Mouse (Mus musculus) neural tube, embryonic 13.5 days (tissue): ENCODE results near the gene Ivl. TPM values are rescaled to one million over a fixed set of nuclear protein-coding genes. Genes with fewer than 3 reads are reported as not detected.

ENCODE experiments used
- ATAC-seq: fragments of 200-750 bp; cut with Nextera tagmentation; 2 replicates; pipeline ENCODE4 v1.8.0; 2017; ENCODE audit warnings: low read depth, mild to moderate bottlenecking, moderate TSS enrichment, moderate library complexity
- H3K27ac ChIP-seq: fragments of 300-500 bp; sonication (generic); replicated peaks from 2 replicates; pipeline ENCODE4 v1.5.1; 2015; ENCODE audit warnings: moderate library complexity, mild to moderate bottlenecking, inconsistent platforms
- H3K27me3 ChIP-seq: fragments of 300-500 bp; sonication (generic); 2 replicates; pipeline ENCODE4 v1.6.1; 2015; ENCODE audit warnings: mild to moderate bottlenecking, inconsistent platforms
- H3K36me3 ChIP-seq: fragments of 300-500 bp; sonication (generic); 2 replicates; pipeline ENCODE4 v1.6.1; 2015; ENCODE audit warnings: mild to moderate bottlenecking, inconsistent platforms
- H3K4me1 ChIP-seq: fragments of 300-500 bp; sonication (generic); replicated peaks from 2 replicates; pipeline ENCODE4 v1.6.1; 2015; ENCODE audit warnings: inconsistent platforms
- H3K4me2 ChIP-seq: fragments of 300-500 bp; sonication (generic); 2 replicates; pipeline ENCODE4 v1.6.1; 2015; ENCODE audit warnings: inconsistent platforms, mild to moderate bottlenecking, moderate library complexity
- H3K4me3 ChIP-seq: fragments of 300-500 bp; sonication (generic); 2 replicates; pipeline ENCODE4 v1.5.1; 2015; ENCODE audit warnings: mild to moderate bottlenecking, inconsistent platforms
- H3K9ac ChIP-seq: fragments of 300-500 bp; sonication (generic); 2 replicates; pipeline ENCODE4 v1.6.1; 2015; ENCODE audit warnings: moderate library complexity, mild to moderate bottlenecking, inconsistent platforms
- H3K9me3 ChIP-seq: fragments of 300-500 bp; sonication (generic); 2 replicates; pipeline ENCODE4 v1.6.1; 2016; ENCODE audit warnings: inconsistent platforms
- WGBS: fragments of 180-500 bp; shearing (Covaris S2); methylation state at CpG from one replicate; pipeline ENCODE4 v1.1.7; 2015; 5-methylcytosine and 5-hydroxymethylcytosine counted together
- polyA plus RNA-seq: library from polyadenylated mRNA; unstranded; fragments of >200 nt; fragmentation: Nextera tagmentation; extraction: Ambion mirVana; gene quantifications from 2 replicates; pipeline ENCODE4 v1.2.1, GENCODE M21; 2015

The Ivl gene
- not detected in 2 replicates for polyA plus RNA-seq

DNA sequence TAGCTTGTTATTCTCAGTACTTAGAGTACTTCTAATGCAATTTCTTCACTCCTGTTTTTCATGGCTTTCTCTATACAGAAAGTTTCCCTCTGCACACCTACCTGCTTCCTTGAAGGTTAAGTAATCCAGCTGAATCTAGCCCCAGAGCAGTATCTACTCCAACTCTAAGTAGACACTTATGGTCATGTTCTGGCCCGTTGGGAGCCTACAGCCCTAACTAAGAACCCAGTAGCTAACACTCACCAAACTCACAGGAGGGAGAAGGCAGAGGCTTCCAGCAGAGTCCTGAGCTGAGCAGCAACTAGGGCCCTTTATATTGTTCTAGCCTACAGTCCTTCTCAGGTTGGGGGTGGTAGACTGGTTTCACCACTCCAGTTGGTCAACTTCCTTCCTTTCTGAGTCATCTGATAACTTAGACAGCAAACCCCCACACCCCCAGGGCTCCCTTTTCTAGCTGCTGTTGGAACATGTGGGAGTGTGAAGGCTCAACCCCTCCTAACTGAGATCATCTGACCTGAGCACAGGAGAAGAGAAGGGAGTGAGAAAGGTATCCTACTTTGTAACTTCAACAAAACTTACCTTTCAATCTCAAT lies at the start of gene Ivl:
Ivl (minus strand) TSS at position 287 of the 593 bp plus-strand sequence.
- Histone ChIP-seq H3K4me1 (no peaks in the 10 kb centered on the region), H3K4me2 (no peak within 1 kb of the TSS), H3K36me3 (no peaks in the 10 kb centered on the region), H3K27me3 (no peaks in the 10 kb centered on the region), H3K9me3 (no peaks in the 10 kb centered on the region), H3K9ac (no peak within 1 kb of the TSS), H3K4me3 (no peak within 1 kb of the TSS), H3K27ac (no peak within 1 kb of the TSS)
- 76% methylated on average over 1 of the region's 1 CpGs for WGBS
- no peak for ATAC-seq

DNA sequence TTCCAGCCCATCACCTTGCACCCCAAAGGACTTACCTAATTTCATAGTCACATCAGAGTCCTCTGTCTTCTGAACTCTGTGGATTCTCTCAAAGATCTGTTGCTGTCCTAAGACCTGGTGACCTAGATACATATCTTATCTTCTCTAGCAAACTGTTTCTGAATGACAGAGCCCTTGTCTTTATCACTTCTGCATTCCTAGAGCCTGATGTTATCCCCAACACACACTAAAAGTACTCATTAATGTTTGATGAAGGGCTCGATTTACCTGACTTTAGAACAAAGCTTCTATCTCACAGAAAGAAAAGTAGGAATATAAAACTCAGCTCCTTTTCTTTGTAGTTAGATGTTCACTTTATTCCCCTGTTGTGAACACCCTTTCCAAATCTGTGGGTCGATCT lies 48.0 kb upstream of the Ivl start, which contains the start of gene Lce6a:
Lce6a (minus strand) TSS at position 101 of the 400 bp plus-strand sequence.
- ATAC-seq: no peak
- H3K4me3 ChIP-seq: no peak within 1 kb of the TSS
- H3K9me3 ChIP-seq: no peaks in the 10 kb centered on the region
- no peaks in the 10 kb centered on the region for H3K36me3 ChIP-seq
- H3K4me1 ChIP-seq: no peaks in the 10 kb centered on the region
- WGBS: 93% methylated on average over 2 of the region's 2 CpGs
- no peak within 1 kb of the TSS for H3K4me2 ChIP-seq
- no peak within 1 kb of the TSS for H3K9ac ChIP-seq
- no peak within 1 kb of the TSS for H3K27ac ChIP-seq
- H3K27me3 ChIP-seq: no peaks in the 10 kb centered on the region

GRCm38 (mm10) chr3:92609804-92610203 lies 36.3 kb upstream of the Ivl start:
- Histone ChIP-seq H3K27ac (no peak overlapping the region), H3K9ac (no peak overlapping the region), H3K4me2 (no peak overlapping the region), H3K36me3 (no peaks in the 10 kb centered on the region), H3K4me1 (no peaks in the 10 kb centered on the region), H3K9me3 (no peaks in the 10 kb centered on the region), H3K27me3 (no peaks in the 10 kb centered on the region), H3K4me3 (no peak overlapping the region)
- WGBS: 85% methylated on average over 1 of the region's 1 CpGs
- no peak for ATAC-seq

DNA sequence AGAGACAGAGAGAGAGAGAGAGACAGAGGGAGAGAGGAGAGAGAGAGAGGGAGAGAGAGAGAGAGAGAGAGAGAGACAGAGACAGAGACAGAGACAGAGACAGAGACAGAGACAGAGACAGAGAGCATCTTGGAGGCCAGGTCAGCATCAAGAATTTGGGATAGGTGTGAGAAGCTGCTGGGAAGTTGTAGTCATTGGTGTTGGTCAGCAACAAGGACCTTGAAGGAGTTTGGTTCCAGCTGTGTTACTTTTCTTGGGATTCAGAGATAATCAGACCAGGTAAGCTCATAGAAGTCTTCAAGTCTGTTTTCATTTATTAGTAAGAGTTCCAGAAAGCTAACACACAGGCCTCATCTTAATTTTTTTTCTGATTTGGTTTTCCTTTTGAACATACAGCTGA lies 33.9 kb upstream of the Ivl start, which contains the start of gene 2210017I01Rik:
2210017I01Rik (minus strand) TSS at position 101 of the 400 bp plus-strand sequence.
- H3K4me2 ChIP-seq: no peak within 1 kb of the TSS
- no peaks in the 10 kb centered on the region for H3K4me1 ChIP-seq
- H3K9ac ChIP-seq: no peak within 1 kb of the TSS
- H3K4me3 ChIP-seq: no peak within 1 kb of the TSS
- no peak within 1 kb of the TSS for H3K27ac ChIP-seq
- no peaks in the 10 kb centered on the region for H3K36me3 ChIP-seq
- ATAC-seq: no peak
- H3K9me3 ChIP-seq: no peaks in the 10 kb centered on the region
- H3K27me3 ChIP-seq: no peaks in the 10 kb centered on the region

DNA sequence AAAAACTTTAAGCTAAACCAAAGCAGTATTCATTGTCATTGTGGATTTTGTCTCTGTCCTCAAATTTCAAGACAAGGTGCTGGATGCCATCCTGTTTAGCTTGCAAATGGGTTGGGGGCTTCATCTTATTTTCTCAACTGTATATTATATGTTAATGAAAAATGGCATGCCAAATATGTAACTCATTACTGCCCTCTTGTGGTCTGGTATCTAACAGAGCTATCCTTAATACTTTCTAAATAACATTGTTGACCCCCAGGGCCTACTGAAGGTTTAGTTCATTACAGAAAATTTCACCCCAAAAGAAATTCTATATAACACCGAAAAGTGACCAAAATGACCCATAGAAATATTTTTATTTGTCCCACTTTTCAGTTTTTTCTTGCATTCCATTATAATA lies 28.6 kb upstream of the Ivl start:
- peaks cover 5% of the 10 kb centered on the region for H3K9me3 ChIP-seq
- no peak for ATAC-seq
- no peak overlapping the region for H3K4me3 ChIP-seq
- H3K36me3 ChIP-seq: no peaks in the 10 kb centered on the region
- H3K27me3 ChIP-seq: no peaks in the 10 kb centered on the region
- H3K4me1 ChIP-seq: no peaks in the 10 kb centered on the region
- H3K27ac ChIP-seq: no peak overlapping the region
- 46% methylated on average over 1 of the region's 1 CpGs for WGBS
- no peak overlapping the region for H3K9ac ChIP-seq
- no peak overlapping the region for H3K4me2 ChIP-seq

GRCm38 (mm10) chr3:92600456-92600855 lies 26.9 kb upstream of the Ivl start:
- 52% methylated on average over 1 of the region's 1 CpGs for WGBS
- H3K4me1 ChIP-seq: no peaks in the 10 kb centered on the region
- no peak overlapping the region for H3K9ac ChIP-seq
- no peak for ATAC-seq
- no peaks in the 10 kb centered on the region for H3K27me3 ChIP-seq
- peaks cover 5% of the 10 kb centered on the region for H3K9me3 ChIP-seq
- no peak overlapping the region for H3K4me3 ChIP-seq
- no peak overlapping the region for H3K4me2 ChIP-seq
- H3K27ac ChIP-seq: no peak overlapping the region
- no peaks in the 10 kb centered on the region for H3K36me3 ChIP-seq

DNA sequence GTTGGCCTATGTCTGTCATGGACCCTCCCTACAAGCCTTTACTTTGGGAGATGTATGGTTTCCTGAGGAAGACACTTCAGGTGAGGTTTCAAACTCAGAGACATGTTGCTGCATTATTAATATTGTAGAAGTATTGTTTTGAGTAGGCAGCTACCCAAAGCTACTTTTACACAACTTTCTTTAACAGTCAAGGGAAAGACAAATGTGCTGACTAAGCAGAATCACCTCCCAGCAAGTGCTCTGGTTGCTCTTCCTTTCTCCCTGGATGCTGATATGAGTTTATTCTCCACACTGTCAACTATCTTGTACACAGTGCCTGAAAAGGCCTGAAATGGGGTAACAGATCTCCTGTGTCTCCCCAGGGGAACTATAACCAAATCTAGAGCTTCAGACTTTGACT lies 26.4 kb upstream of the Ivl start:
- H3K4me2 ChIP-seq: no peak overlapping the region
- no peak for ATAC-seq

DNA sequence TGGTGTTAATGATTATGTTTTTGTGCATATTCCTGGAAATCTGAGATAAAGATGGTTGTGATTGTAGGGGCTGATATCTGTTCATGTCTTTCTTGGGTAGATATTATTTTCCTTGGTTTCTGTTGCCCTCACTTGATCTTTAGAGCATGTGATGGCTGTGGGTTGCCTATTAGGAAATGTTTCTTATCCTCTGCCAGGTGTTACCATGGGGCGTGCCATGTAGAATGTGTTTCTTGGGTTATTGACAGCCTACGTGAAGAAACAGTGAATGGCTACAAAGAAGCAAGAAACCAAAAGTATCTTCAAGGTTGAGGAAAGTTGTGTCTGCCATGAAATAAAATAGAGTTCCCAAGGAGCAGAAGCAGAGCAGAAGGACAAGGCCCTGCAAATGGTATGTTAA lies 24.9 kb upstream of the Ivl start:
- H3K9ac ChIP-seq: no peak overlapping the region
- H3K36me3 ChIP-seq: no peaks in the 10 kb centered on the region
- H3K4me3 ChIP-seq: no peak overlapping the region
- no peaks in the 10 kb centered on the region for H3K27me3 ChIP-seq
- peaks cover 5% of the 10 kb centered on the region for H3K9me3 ChIP-seq
- no peak for ATAC-seq
- no peak overlapping the region for H3K4me2 ChIP-seq
- H3K4me1 ChIP-seq: no peaks in the 10 kb centered on the region
- H3K27ac ChIP-seq: no peak overlapping the region
- WGBS: 97% methylated on average over 2 of the region's 2 CpGs

More for the DNA sequence above, 26.4 kb upstream of the Ivl start:
- Histone ChIP-seq H3K9ac (no peak overlapping the region), H3K9me3 (peaks cover 5% of the 10 kb centered on the region), H3K36me3 (no peaks in the 10 kb centered on the region), H3K27ac (no peak overlapping the region), H3K4me3 (no peak overlapping the region), H3K27me3 (no peaks in the 10 kb centered on the region), H3K4me1 (no peaks in the 10 kb centered on the region)

DNA sequence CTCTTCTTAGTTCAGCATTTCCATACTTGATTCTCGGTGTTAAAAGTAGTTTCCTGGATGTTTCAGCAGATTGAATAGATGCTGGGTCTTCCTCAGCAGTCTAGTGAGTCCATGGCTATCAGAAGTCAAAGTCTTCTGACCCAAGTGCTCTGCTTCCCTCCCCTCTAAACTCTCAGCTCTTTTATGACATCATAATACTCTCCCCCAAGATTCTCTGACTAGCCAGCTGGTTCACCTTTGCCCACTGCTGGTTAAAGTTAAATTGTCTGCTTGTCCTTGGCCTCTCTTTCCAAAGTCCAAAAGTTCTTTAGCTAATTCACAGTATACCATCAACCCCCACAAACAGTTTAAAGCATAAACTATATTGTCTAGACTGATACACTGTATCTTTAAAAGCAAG lies 15.3 kb upstream of the Ivl start, which contains the start of gene Smcp:
Smcp (minus strand) TSS at position 140 of the 400 bp plus-strand sequence.
- 75% methylated on average over 1 of the region's 1 CpGs for WGBS
- no peaks in the 10 kb centered on the region for H3K4me1 ChIP-seq
- no peaks in the 10 kb centered on the region for H3K36me3 ChIP-seq
- ATAC-seq: no peak
- no peak within 1 kb of the TSS for H3K27ac ChIP-seq
- no peak within 1 kb of the TSS for H3K9ac ChIP-seq
- H3K4me3 ChIP-seq: no peak within 1 kb of the TSS
- no peaks in the 10 kb centered on the region for H3K9me3 ChIP-seq
- no peaks in the 10 kb centered on the region for H3K27me3 ChIP-seq
- no peak within 1 kb of the TSS for H3K4me2 ChIP-seq

GRCm38 (mm10) chr3:92587190-92587589 lies 13.7 kb upstream of the Ivl start:
- H3K27me3 ChIP-seq: no peaks in the 10 kb centered on the region
- no peaks in the 10 kb centered on the region for H3K4me1 ChIP-seq
- ATAC-seq: no peak
- no peaks in the 10 kb centered on the region for H3K9me3 ChIP-seq
- no peak overlapping the region for H3K9ac ChIP-seq
- no peak overlapping the region for H3K27ac ChIP-seq
- H3K4me2 ChIP-seq: no peak overlapping the region
- no peaks in the 10 kb centered on the region for H3K36me3 ChIP-seq
- H3K4me3 ChIP-seq: no peak overlapping the region
- 88% methylated on average over 2 of the region's 3 CpGs for WGBS

DNA sequence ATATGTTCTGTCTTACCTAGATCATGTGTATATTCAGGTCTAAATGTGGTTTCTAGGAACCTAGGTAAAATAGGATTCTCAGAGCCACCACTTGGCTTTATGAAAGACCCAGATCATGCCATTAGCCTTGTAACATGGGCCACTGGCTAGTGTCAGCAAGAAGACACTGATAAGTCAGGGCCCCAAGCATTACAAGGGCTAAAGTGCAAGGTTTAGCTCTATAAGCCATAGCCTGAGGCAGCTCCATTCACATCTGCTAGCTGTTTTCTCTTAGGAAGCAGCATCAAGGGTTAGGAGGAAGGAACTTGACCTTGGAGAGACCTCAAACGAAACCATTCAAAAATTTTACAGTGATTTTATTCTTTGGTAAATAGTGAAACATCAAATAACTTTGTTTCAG lies 11.5 kb upstream of the Ivl start:
- no peak for ATAC-seq
- Histone ChIP-seq H3K27me3 (no peaks in the 10 kb centered on the region), H3K4me3 (no peak overlapping the region), H3K36me3 (no peaks in the 10 kb centered on the region), H3K27ac (no peak overlapping the region), H3K4me1 (no peaks in the 10 kb centered on the region), H3K9me3 (no peaks in the 10 kb centered on the region), H3K4me2 (no peak overlapping the region), H3K9ac (no peak overlapping the region)
- WGBS: 76% methylated on average over 1 of the region's 1 CpGs

DNA sequence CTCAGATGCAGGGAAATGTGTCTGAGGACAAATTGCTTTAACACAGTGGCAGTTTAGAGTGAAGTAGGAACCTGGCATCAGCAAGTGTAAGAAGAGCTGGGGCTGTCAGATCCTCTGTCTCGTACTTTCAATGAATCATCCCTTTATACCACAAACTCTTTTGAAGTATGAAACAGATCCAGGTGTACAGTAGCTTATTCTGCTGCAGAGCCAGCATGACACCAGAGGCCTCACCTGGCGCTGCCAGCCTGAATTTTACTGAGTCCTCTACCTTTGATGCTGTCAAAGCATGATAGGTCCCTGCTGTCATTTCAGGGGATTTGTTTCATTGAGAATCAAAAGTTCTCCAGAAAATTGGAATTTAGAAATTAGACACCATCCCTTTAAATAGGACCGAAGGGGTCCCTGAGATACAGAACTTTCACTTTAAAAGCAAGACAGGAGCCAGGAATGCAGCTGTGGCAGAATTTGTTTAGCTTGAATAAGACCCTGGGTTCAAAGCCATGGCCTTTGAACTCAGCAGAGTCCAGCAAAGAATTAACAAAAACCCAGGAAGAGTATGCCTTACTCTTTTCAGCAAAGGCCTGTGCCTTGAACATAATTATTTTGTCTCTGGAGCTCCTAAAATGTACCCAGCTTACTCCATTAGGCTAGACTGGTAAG lies 9.8 kb upstream of the Ivl start:
- ATAC-seq: no peak
- Histone ChIP-seq H3K4me3 (no peak overlapping the region), H3K9me3 (no peaks in the 10 kb centered on the region), H3K4me2 (no peak overlapping the region), H3K27me3 (no peaks in the 10 kb centered on the region), H3K9ac (no peak overlapping the region), H3K4me1 (no peaks in the 10 kb centered on the region), H3K36me3 (no peaks in the 10 kb centered on the region), H3K27ac (no peak overlapping the region)
- WGBS: 81% methylated on average over 3 of the region's 3 CpGs

DNA sequence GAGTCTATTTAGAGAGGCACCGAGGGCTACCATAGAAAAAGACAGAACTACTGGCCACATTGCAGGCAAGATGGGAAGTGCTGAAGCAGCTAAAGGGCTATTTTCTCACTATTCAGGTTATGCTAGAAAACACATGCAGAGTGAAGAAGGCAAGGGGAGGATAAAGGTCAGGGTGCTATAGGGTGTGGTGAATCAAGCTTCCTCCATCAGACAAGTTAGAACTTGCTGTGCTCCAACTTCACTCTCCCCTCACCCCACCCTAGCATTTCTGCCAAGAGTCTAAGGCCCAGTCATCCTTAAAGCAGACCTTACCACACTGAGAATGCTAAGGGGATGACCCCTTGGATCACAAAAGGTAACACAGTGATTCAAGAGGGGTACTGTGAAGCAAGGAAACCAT lies 6.0 kb upstream of the Ivl start:
- ATAC-seq: no peak
- WGBS: 74% methylated on average over 1 of the region's 1 CpGs

More for the DNA sequence above, 6.0 kb upstream of the Ivl start:
- Histone ChIP-seq H3K36me3 (no peaks in the 10 kb centered on the region), H3K27me3 (no peaks in the 10 kb centered on the region), H3K27ac (no peak overlapping the region), H3K4me2 (no peak overlapping the region), H3K9me3 (no peaks in the 10 kb centered on the region), H3K4me3 (no peak overlapping the region), H3K9ac (no peak overlapping the region), H3K4me1 (no peaks in the 10 kb centered on the region)
